ENCODE assay signal across 14 mouse cellular contexts in the genomic region with DNA sequence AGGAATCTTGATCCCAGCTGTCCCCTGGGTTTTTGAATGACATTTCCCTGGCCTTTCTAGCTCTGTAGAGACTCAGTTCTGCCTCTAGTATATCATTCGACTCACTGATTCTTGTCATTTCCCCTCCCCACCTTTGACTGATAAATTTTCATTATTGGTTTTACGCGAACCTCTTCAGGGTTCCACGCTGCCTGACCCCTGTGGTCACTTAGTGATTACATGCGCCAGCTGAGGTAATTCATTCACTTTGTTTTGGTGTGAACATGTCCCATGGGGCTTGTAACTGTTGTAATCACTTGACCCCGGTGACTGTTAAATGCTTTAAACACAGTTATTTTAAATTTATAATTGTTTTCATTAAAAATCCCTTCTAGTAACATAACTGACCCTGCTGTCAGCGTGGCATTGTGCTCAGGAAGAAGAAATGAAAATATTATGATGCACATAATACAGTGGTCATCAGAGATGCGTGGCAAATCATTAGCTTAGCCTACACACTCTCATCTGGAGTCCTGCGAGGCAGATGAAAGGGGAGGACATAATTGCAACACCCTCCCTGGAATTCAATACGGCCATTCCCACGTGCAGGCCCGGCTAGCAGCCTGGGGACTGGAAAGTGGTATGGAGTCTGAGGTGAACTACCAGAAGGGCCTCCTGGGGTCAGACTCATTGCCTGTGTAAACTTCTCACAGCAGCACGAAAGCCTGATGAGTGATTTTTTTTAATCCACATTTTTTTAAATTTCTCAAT.
DNase-seq lines count a peak whose midpoint lies in the region; ATAC-seq and TF ChIP-seq lines count a peak whose summit lies in the region.
"Had no signal": no experiment of that assay in that cellular context is flagged by ENCODE, and none has a peak within 500 bp of the region (broad histone marks: within the 10 kb centered on the region; RNA-seq: fewer than 3 reads in every experiment).

No protein-coding gene starts in this region.

- H3K27me3 ChIP-seq in forebrain, embryonic 11.5 days (ENCODE audit: control insufficient read depth, insufficient read depth, low read length), result no peaks in the 10 kb centered on the region
- no peaks in the 10 kb centered on the region for H3K27me3 ChIP-seq in forebrain, postnatal 0 days (ENCODE audit: insufficient read depth, low read length)
- H3K27me3 ChIP-seq in kidney, postnatal 0 days (ENCODE audit: insufficient read depth, low read length), result no peaks in the 10 kb centered on the region
- H3K27me3 ChIP-seq: liver, embryonic 15.5 days had no signal

- no peak overlapping the region for H3K4me2 ChIP-seq in forebrain, embryonic 11.5 days (ENCODE audit: low read depth, low read length, severe bottlenecking)
- H3K4me2 ChIP-seq in forebrain, postnatal 0 days (ENCODE audit: low read depth), result no peak overlapping the region
- no peak overlapping the region for H3K4me2 ChIP-seq in kidney, postnatal 0 days (ENCODE audit: low read length)
- H3K4me2 ChIP-seq: heart, embryonic 11.5 days; liver, embryonic 15.5 days had no signal

- no peaks in the 10 kb centered on the region for H3K9me3 ChIP-seq in forebrain, embryonic 11.5 days (ENCODE audit: control insufficient read depth, low read length)
- no peaks in the 10 kb centered on the region for H3K9me3 ChIP-seq in forebrain, postnatal 0 days (ENCODE audit: low read length)
- H3K9me3 ChIP-seq in kidney, postnatal 0 days (replicated peaks; ENCODE audit: low read length), result no peaks in the 10 kb centered on the region
- H3K9me3 ChIP-seq: liver, embryonic 15.5 days had no signal

- H3K4me3 ChIP-seq in forebrain, embryonic 11.5 days (ENCODE audit: low read depth, low read length), result no peak overlapping the region
- H3K4me3 ChIP-seq in forebrain, postnatal 0 days (ENCODE audit: low read depth, low read length), result no peak overlapping the region
- H3K4me3 ChIP-seq in kidney, postnatal 0 days (replicated peaks; ENCODE audit: low read depth, low read length), result no peak overlapping the region
- H3K4me3 ChIP-seq: liver, embryonic 15.5 days had no signal

- TF ChIP-seq CTCF in forebrain, postnatal 0 days (IDR thresholded peaks at IDR 0.05; ENCODE audit: low read depth), result no peak
- no peak for TF ChIP-seq CTCF in kidney, postnatal 0 days (IDR thresholded peaks at IDR 0.05; ENCODE audit: low read depth)

- 38% methylated on average over 13 of the region's 13 CpGs for WGBS in forebrain, embryonic 11.5 days
- WGBS in forebrain, postnatal 0 days, result 40% methylated on average over 13 of the region's 13 CpGs
- WGBS in kidney, postnatal 0 days, result 19% methylated on average over 13 of the region's 13 CpGs

- DNase-seq in forebrain, embryonic 11.5 days (ENCODE audit: low spot score), result peak; percentile 42
- no peak for DNase-seq in forebrain, postnatal 0 days
- peak; percentile 78 for DNase-seq in kidney, postnatal 0 days (ENCODE audit: low spot score)
- DNase-seq in kidney, adult 8-10 months, result no peak
- DNase-seq in retina, embryonic 14.5 days (ENCODE audit: low spot score), result peak; percentile 29
- no peak for DNase-seq in retina, postnatal 1 day
- no peak for DNase-seq in urinary bladder, adult 18-20 months (ENCODE audit: low spot score in 2 of 2)
- no peak for DNase-seq in spleen, adult 12 weeks (ENCODE audit: low spot score)
- DNase-seq: adrenal gland, postnatal 10 days; cerebellum, postnatal 25 days; gastrocnemius, postnatal 14 days had no signal

- H3K36me3 ChIP-seq in forebrain, embryonic 11.5 days (ENCODE audit: control insufficient read depth, insufficient read depth, low read length), result no peaks in the 10 kb centered on the region
- H3K36me3 ChIP-seq in forebrain, postnatal 0 days (ENCODE audit: insufficient read depth), result no peaks in the 10 kb centered on the region
- no peaks in the 10 kb centered on the region for H3K36me3 ChIP-seq in kidney, postnatal 0 days (ENCODE audit: insufficient read depth, low read length)
- H3K36me3 ChIP-seq: liver, embryonic 15.5 days had no signal

- no peaks in the 10 kb centered on the region for H3K4me1 ChIP-seq in forebrain, embryonic 11.5 days (replicated peaks; ENCODE audit: control insufficient read depth, insufficient read depth, low read length)
- no peaks in the 10 kb centered on the region for H3K4me1 ChIP-seq in forebrain, postnatal 0 days (ENCODE audit: insufficient read depth)
- 0 out of 2 replicates have a peak, but pooled peaks cover 9% of the 10 kb centered on the region for H3K4me1 ChIP-seq in kidney, postnatal 0 days (replicated peaks; ENCODE audit: insufficient read depth, low read length)
- H3K4me1 ChIP-seq: liver, embryonic 15.5 days had no signal

- H3K27ac ChIP-seq in forebrain, embryonic 11.5 days (ENCODE audit: low read depth, low read length), result no peak overlapping the region
- H3K27ac ChIP-seq in forebrain, postnatal 0 days (ENCODE audit: low read depth, low read length), result no peak overlapping the region
- H3K27ac ChIP-seq in kidney, postnatal 0 days, result no peak overlapping the region
- H3K27ac ChIP-seq: liver, embryonic 15.5 days; macrophage had no signal

- no peak overlapping the region for H3K9ac ChIP-seq in forebrain, embryonic 11.5 days (ENCODE audit: low read length)
- H3K9ac ChIP-seq in forebrain, postnatal 0 days, result no peak overlapping the region
- H3K9ac ChIP-seq in kidney, postnatal 0 days (ENCODE audit: low read depth, low read length), result no peak overlapping the region
- H3K9ac ChIP-seq: liver, embryonic 15.5 days had no signal

- peak; percentile 50; the same call in 1 of the 2 replicates for ATAC-seq in forebrain, embryonic 11.5 days (replicated peaks; ENCODE audit: low FRiP score)
- no peak; the same call in 1 of the 2 replicates for ATAC-seq in forebrain, postnatal 0 days
- ATAC-seq in kidney, postnatal 0 days (replicated peaks; ENCODE audit: low FRiP score, low read depth), result no peak; the same call in 1 of the 2 replicates

Comparison
In these comparisons a context has a peak if more than half of its experiments do, and no peak if none do; other contexts are left out.
1. DNase-seq: peak in forebrain, embryonic 11.5 days (single experiment), kidney, postnatal 0 days (single experiment) and retina, embryonic 14.5 days (single experiment); none in forebrain, postnatal 0 days (single experiment), kidney, adult 8-10 months (0 of 2), retina, postnatal 1 day (single experiment), urinary bladder, adult 18-20 months (0 of 2) and spleen, adult 12 weeks (single experiment).